Mouse (Mus musculus): ENCODE measurements around the gene Kcnmb4.

The Kcnmb4 gene

DNA sequence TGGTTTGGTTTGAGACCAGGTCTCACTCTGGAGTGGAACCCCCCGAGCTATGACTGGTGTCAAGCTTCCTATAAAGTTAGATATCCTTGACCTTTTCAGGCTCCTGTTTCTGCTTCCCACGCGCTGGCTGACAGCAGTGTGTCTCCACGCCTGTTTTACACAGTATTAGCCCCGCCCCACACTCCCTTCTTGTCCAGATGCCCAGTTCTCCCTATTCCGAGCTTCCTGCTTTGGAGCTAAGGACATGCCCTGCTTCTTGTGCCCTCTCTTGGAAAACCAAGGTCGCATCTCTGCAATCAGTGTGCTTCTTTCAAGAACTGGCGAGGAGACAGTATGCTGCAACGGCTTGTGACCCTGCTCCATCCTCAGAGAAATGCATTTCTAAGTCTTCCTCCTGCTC lies 23.1 kb downstream of the Kcnmb4 start:
- DNase-seq = no peak

GRCm38 (mm10) chr10:116448166-116448565 lies 25.5 kb downstream of the Kcnmb4 start:
- DNase-seq = no peak

DNA sequence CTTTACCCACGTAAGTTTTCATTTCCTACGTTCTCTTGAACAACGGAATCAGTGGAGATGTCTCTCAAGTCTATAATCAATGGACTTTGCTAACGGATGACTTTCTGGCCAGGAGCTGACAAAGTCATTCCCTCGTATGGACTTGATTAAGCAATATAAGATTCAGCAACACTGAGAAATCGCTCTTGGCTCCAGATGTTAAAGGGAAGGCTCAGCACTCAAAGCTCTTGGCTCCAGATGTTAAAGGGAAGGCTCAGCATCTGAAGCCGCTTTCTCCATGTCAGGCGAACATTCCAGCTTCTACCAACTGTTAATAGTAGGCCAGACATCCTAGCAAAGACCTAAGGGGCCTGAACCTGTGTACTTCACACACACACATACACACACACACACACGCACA lies 26.5 kb downstream of the Kcnmb4 start:
- DNase-seq = no peak

DNA sequence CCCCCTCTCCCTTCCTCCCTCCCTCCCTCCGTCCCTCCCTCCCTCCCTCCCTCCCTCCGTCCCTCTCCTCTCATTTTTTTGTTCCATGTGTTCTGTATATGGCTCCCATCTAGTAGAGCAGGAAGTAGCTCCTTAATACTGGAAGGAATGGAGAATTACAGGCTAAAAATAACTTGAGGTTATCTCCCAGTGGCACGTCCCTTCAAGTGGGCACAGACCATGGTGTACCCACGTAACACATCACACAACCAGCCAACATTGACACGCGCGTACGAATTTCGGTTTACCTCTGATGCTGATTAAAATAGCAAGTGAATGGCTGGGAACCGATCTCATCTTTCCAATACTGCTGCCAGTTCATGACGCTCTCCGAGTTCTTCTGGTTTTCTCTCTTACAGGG lies 27.6 kb downstream of the Kcnmb4 start:
- no peak for DNase-seq

DNA sequence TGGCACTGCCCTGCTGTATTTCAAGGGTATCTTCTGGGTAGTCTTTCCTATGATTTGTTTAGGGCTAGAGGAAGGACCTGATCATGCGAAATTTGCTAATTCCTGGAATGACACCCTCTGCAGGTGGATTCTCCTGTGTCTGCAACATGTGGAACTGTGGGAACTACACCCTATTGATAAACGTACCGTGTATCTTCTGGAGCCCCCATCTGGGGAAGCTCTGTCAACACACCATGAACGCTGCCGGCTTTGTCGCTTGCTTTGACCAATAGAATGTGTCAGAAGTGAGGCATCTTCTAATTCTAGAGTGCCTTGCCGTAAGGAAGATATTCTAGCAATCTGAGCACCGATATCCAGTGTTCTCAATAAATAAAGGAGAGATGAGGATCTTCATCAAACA lies 28.9 kb downstream of the Kcnmb4 start:
- DNase-seq = no peak

DNA sequence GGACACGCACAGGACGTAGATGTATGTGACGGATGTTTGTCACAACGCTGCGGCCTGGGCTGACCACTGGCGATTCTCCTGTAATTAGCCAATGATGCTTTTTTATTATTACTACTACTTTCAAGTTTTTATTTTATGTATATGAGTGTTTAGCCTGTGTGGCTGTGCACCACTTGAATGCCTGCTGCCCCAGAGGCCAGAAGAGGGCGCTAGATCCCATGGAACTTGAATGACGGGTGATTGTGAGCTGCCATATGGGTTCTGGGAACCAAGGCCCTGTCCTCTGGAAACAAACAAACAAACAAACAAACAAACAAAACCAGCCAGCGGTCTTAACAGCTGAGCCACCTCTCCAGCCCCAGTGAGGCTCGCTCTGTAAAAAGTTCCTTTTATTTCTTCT lies 29.3 kb downstream of the Kcnmb4 start:
- DNase-seq = no peak

DNA sequence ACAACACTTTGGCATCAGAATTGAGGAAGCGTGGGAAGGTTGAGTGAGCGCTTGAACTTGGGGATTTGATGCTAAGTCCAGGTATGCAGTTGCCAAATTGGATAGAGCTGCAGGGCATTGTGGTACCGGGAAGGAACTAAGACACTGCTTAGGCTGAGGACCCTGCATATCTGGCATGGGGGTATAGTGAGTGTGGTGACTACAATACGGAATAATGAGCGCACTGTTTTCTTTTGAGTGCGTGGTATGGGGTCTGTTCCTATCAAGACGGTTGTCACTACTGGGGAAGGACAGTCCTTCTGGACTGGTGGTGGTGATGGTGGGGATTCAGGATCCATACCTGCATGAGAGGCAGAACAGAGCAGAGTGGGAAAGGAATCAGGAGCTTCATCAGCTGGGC lies 32.7 kb downstream of the Kcnmb4 start:
- no peak for DNase-seq

DNA sequence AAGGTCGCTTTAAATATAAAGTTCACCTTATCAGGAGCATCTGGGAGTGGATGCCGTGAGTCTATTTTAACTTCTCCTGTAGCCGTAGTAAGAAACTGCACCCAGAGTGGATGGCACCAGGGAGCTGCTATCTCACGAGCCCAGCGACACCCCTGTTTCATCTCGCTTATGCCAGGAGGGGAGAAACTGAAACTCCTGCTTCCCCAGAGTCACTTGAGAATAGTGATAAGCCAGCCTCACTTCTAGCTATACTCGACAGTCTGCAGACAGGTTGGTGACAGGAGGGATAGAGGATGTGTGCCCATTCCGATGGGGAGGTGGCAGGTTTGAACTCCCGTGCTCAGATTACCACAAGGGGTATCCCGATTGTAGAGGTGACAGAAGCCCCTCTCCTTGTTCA lies 33.6 kb downstream of the Kcnmb4 start:
- DNase-seq = no peak

DNA sequence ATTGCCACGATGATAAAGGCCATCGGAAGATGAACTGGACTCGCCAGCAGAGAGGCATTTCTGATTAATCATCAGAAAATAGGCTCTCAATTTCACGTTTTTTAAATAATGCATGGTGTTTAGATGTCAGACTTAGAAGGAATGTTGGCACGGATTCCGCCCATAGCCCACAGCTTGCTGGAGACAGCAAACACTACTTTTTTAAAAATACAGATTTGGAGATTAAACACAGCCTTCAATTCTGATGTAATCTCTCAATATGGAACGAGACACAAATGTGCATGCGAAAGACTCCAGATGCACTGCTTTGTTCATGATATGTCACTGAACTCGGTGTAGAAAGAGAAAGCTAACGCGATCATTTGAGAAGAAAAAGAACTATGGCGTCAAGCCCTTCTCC lies 38.2 kb downstream of the Kcnmb4 start:
- DNase-seq = no peak

DNA sequence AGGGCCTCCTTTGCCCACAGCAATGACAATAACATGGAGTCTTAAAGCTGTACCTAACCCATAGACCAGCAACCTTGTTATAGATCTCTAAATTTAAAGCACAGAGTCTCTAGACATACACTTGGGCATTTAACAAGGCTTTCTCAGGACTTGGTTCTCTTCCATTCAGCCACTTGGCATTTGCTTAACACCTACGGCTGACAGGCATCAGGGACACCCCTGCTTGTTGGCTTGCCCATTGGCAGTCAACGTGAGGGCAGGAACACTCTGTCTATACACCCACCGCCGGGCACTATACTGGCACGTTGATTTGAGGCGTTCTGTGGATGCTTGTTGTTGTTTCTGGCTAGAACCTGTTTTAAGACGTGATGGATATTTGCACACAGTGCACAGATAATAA lies 41.3 kb downstream of the Kcnmb4 start:
- no peak for DNase-seq

- no peak for DNase-seq
Observed at GRCm38 (mm10) chr10:116428026-116428780, 45.5 kb downstream of the Kcnmb4 start.

- DNase-seq = no peak
Observed at GRCm38 (mm10) chr10:116426176-116426575, 47.5 kb downstream of the Kcnmb4 start.

GRCm38 (mm10) chr10:116424921-116425320 lies 48.8 kb downstream of the Kcnmb4 start:
- DNase-seq = no peak

- DNase-seq = no peak
Observed at GRCm38 (mm10) chr10:116422551-116422950, 51.1 kb downstream of the Kcnmb4 start.

- DNase-seq = no peak
Observed at GRCm38 (mm10) chr10:116420976-116421375, 52.7 kb downstream of the Kcnmb4 start.

GRCm38 (mm10) chr10:116418121-116418726 lies 55.5 kb downstream of the Kcnmb4 start:
- DNase-seq = no peak

- no peak for DNase-seq
Observed at GRCm38 (mm10) chr10:116416726-116417125, 57.0 kb downstream of the Kcnmb4 start.

GRCm38 (mm10) chr10:116416142-116416541 lies 57.5 kb downstream of the Kcnmb4 start:
- no peak for DNase-seq

- DNase-seq = no peak
Observed at GRCm38 (mm10) chr10:116410826-116411225, 62.9 kb downstream of the Kcnmb4 start.

DNA sequence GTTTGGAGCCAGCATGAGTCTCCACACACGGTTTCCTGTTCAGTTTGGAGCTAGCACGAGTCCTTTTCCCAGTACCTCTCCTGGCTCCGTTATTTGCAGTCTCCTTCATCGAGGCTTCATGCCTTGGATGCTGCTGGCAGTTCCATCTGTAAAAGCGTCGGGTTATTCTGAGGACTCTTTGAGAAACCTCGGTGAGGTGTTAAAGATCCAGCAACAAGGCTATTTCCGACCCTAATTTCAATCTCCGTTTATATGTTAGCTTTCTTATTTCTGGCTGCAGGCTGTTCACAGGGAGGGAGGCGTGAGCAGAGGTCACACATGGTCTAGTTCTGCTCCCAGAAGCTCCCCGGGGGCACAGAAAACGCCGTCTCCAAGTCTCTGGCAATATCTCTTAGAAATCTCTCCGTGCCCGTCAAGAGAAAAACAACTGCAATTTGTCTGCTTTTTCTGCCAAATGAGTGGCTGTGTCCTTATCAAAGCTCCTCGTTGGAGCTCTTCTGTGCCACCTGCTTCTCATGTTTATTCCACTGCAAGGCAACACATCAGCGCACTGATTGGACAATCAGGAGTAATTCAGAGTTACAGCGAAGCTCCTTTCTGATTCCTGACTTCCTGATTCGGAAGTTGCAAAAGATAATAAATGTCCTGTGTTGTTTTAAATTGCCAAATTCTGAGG lies 65.9 kb downstream of the Kcnmb4 start:
- DNase-seq = no peak

DNA sequence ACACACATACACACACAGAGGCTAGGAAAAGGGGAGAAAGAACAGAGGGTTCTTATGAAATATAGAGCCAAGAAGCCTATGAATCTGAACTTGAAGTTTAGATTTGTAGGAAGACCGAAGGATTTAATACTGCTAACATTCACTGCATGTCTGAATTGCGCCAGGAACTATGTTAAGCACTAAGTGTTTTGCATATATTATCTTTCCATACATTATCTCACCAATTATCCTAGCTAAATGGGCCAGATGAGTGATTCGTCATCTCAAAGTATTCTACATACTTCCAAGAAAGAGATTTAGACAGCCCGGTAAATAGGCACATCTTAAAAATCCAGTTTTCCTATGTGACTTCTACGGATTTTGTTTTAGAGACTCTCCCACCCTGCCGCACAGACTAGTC lies 68.7 kb downstream of the Kcnmb4 start:
- no peak for DNase-seq

GRCm38 (mm10) chr10:116403679-116404078 lies 70.0 kb downstream of the Kcnmb4 start:
- DNase-seq = no peak

GRCm38 (mm10) chr10:116402742-116403425 lies 70.8 kb downstream of the Kcnmb4 start:
- DNase-seq = no peak

GRCm38 (mm10) chr10:116397973-116398372 lies 75.7 kb downstream of the Kcnmb4 start:
- DNase-seq = no peak

Measured in kidney, adult 18-20 months (tissue).